Mouse (Mus musculus) heart, adult 2 months (tissue): Measurements from ENCODE around the gene Cops7a. TPM values are rescaled to one million over a fixed set of nuclear protein-coding genes. Genes with fewer than 3 reads are reported as not detected.

Experiments used
- DNase-seq, 2 experiments: peaks; one replicate each; pipeline ENCODE4 v3.0.0; 2021
- H3K27ac ChIP-seq: fragments of 200-600 bp; 2 replicates; pipeline ENCODE4 v1.8.1; 2022
- H3K27me3 ChIP-seq: fragments of 200-500 bp; 2 replicates; pipeline ENCODE4 v1.6.1; 2012; ENCODE audit warnings: mild to moderate bottlenecking, low read length, inconsistent platforms, mixed read lengths; ENCODE audit not compliant: control insufficient read depth, insufficient read depth
- H3K36me3 ChIP-seq: fragments of 200-500 bp; 2 replicates; pipeline ENCODE4 v1.6.1; 2012; ENCODE audit warnings: low read length, inconsistent platforms; ENCODE audit not compliant: control insufficient read depth, insufficient read depth
- H3K4me1 ChIP-seq: fragments of 200-500 bp; 2 replicates; pipeline ENCODE4 v1.6.1; 2011; ENCODE audit warnings: low read length; ENCODE audit not compliant: control insufficient read depth, insufficient read depth
- H3K4me3 ChIP-seq: fragments of 200-600 bp; 2 replicates; pipeline ENCODE4 v1.8.1; 2022
- H3K79me2 ChIP-seq: fragments of 200-500 bp; replicated peaks from 2 replicates; pipeline ENCODE4 v1.6.1; 2012; ENCODE audit warnings: mild to moderate bottlenecking, inconsistent platforms, low read length, moderate library complexity, mixed read lengths; ENCODE audit not compliant: control insufficient read depth, insufficient read depth
- H3K9ac ChIP-seq: fragments of 200-500 bp; 2 replicates; pipeline ENCODE4 v1.6.1; 2012; ENCODE audit warnings: low read depth, mild to moderate bottlenecking, control low read depth, inconsistent platforms, low read length, mixed read lengths
- CTCF ChIP-seq: fragments of 200-600 bp; IDR thresholded peaks from 2 replicates; pipeline ENCODE4 v1.8.1; 2022; ENCODE audit warnings: antibody characterized with exemption, mild to moderate bottlenecking, moderate library complexity
- EP300 ChIP-seq: fragments of 200-500 bp; IDR thresholded peaks from 2 replicates; pipeline ENCODE4 v1.6.1; 2011; ENCODE audit warnings: low read depth, low read length, control low read depth; ENCODE audit not compliant: insufficient read depth
- POLR2A ChIP-seq: fragments of 200-500 bp; IDR thresholded peaks from 2 replicates; pipeline ENCODE4 v1.6.1; 2011; ENCODE audit warnings: mild to moderate bottlenecking, low read depth, low read length, control low read depth; ENCODE audit not compliant: insufficient read depth
- WGBS: fragments of 180-500 bp; shearing (Covaris S2); methylation state at CpG from one replicate; pipeline ENCODE4 v1.1.7; 2018; 5-methylcytosine and 5-hydroxymethylcytosine counted together
- intact Hi-C: fragments of 180-260 bp; cut with DNase I; formaldehyde crosslinking; loops from one replicate; pipeline ENCODE4 v1.15.1; 2025
- polyA plus RNA-seq: library from polyadenylated mRNA; depleted of rRNA; stranded (reverse); fragments of >200 nt; gene quantifications from 2 replicates; pipeline ENCODE4 v1.2.3, GENCODE M21; 2012
- total RNA-seq, 2 experiments: library from RNA; stranded (reverse); gene quantifications; 2 replicates each; pipeline ENCODE4 v1.2.3; 2021

Cops7a gene
- total and polyA plus RNA-seq, 3 experiments: 83.2 to 208 (median 99.8) TPM

GRCm38 (mm10) chr6:125005086-125005485 is 39.7 kb upstream of the Cops7a start:
- no peaks in the 10 kb centered on the region; the same call in 1 of the 2 replicates for H3K79me2 ChIP-seq
- no peak overlapping the region for H3K27ac ChIP-seq
- TF ChIP-seq EP300 (no peak), CTCF (no peak), POLR2A (no peak)
- no peak for DNase-seq
- intact Hi-C loops: no loop called here
- 37% methylated on average over 3 of the region's 3 CpGs for WGBS
- H3K36me3 ChIP-seq: no peaks in the 10 kb centered on the region
- peaks cover 2% of the 10 kb centered on the region for H3K4me1 ChIP-seq
- H3K9ac ChIP-seq: no peak overlapping the region
- H3K4me3 ChIP-seq: no peak overlapping the region
- no peaks in the 10 kb centered on the region; the same call in 1 of the 2 replicates for H3K27me3 ChIP-seq

- Histone ChIP-seq H3K27me3 (peaks cover 2% of the 10 kb centered on the region; the same call in 1 of the 2 replicates), H3K4me3 (no peak overlapping the region), H3K4me1 (peaks cover 2% of the 10 kb centered on the region), H3K27ac (no peak overlapping the region), H3K79me2 (no peaks in the 10 kb centered on the region), H3K36me3 (no peaks in the 10 kb centered on the region), H3K9ac (no peak overlapping the region)
- no peak for TF ChIP-seq EP300
- TF ChIP-seq CTCF: no peak
- no peak for TF ChIP-seq POLR2A
- no peak for DNase-seq
- intact Hi-C loops: no loop called here
- 27% methylated on average over 3 of the region's 3 CpGs for WGBS
Observed at GRCm38 (mm10) chr6:125003706-125004105, 38.4 kb upstream of the Cops7a start.

DNA sequence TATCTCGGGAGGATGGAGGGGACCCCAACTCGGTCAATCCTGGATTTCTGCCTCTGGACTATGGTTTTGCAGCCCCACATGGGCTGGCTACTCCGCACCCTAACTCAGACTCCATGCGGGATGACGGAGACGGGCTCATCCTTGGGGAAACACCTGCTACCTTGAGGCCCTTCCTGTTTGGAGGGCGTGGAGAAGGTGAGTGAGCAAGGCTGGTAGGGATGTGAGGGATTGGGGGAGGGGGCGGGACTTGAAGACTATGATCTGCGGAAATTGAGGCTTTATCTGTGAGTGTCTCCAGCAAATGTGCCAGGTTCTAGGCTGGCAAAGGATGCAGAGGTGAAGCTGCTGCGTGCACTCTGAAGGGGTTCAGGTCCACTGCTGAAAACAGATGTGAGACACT is 34.2 kb upstream of the Cops7a start:
- TF ChIP-seq EP300: no peak
- no peak for TF ChIP-seq CTCF
- no peak for TF ChIP-seq POLR2A
- DNase-seq: no peak

GRCm38 (mm10) chr6:124999091-124999490 is 33.8 kb upstream of the Cops7a start:
- 38% methylated on average over 14 of the region's 14 CpGs for WGBS
- TF ChIP-seq EP300 (no peak), CTCF (no peak), POLR2A (no peak)
- no peak overlapping the region for H3K9ac ChIP-seq
- intact Hi-C loops: no loop called here
- no peak for DNase-seq
- H3K4me1 ChIP-seq: peaks cover 4% of the 10 kb centered on the region
- H3K27me3 ChIP-seq: peaks cover 11% of the 10 kb centered on the region
- no peak overlapping the region for H3K27ac ChIP-seq
- H3K4me3 ChIP-seq: no peak overlapping the region
- H3K36me3 ChIP-seq: no peaks in the 10 kb centered on the region
- no peaks in the 10 kb centered on the region for H3K79me2 ChIP-seq

More for the DNA sequence above, 34.2 kb upstream of the Cops7a start:
- Histone ChIP-seq H3K27me3 (peaks cover 11% of the 10 kb centered on the region), H3K79me2 (no peaks in the 10 kb centered on the region), H3K36me3 (no peaks in the 10 kb centered on the region), H3K9ac (no peak overlapping the region), H3K4me1 (peaks cover 4% of the 10 kb centered on the region), H3K4me3 (no peak overlapping the region), H3K27ac (no peak overlapping the region)
- 34% methylated on average over 10 of the region's 10 CpGs for WGBS
- intact Hi-C loops: no loop called here

- TF ChIP-seq CTCF (no peak), EP300 (no peak), POLR2A (no peak)
Observed at GRCm38 (mm10) chr6:124998066-124998465, 32.7 kb upstream of the Cops7a start.

GRCm38 (mm10) chr6:124996551-124997501 is 31.5 kb upstream of the Cops7a start, which contains the start of gene Pianp:
TSS of gene Pianp (plus strand) at chr6:124996694.
- Histone ChIP-seq H3K79me2 (no peaks in the 10 kb centered on the region), H3K4me3 (peak within 1 kb of the TSS; percentile 50), H3K9ac (peak within 1 kb of the TSS; percentile 54), H3K4me1 (peaks cover 4% of the 10 kb centered on the region), H3K27ac (no peak within 1 kb of the TSS), H3K36me3 (no peaks in the 10 kb centered on the region), H3K27me3 (peaks cover 13% of the 10 kb centered on the region)
- peak; percentile 78 to 88 for DNase-seq
- intact Hi-C loops: no loop called here
- 1% methylated on average over 78 of the region's 78 CpGs for WGBS
- TF ChIP-seq POLR2A (no peak), CTCF (no peak), EP300 (no peak)

More at GRCm38 (mm10) chr6:124998066-124998465, 32.7 kb upstream of the Cops7a start:
- Histone ChIP-seq H3K79me2 (no peaks in the 10 kb centered on the region), H3K4me1 (peaks cover 4% of the 10 kb centered on the region), H3K4me3 (no peak overlapping the region), H3K9ac (no peak overlapping the region), H3K36me3 (no peaks in the 10 kb centered on the region), H3K27me3 (peaks cover 13% of the 10 kb centered on the region), H3K27ac (no peak overlapping the region)
- WGBS: 9% methylated on average over 8 of the region's 8 CpGs
- DNase-seq: no peak
- intact Hi-C loops: no loop called here
